Mouse (Mus musculus) lung, postnatal 0 days (tissue): ENCODE measurements around the gene Spink4.

Source experiments
- CTCF ChIP-seq: IDR thresholded peaks from 2 replicates; pipeline ENCODE4 v1.5.1; 2016; ENCODE audit warnings: antibody characterized with exemption, mild to moderate bottlenecking
- EP300 ChIP-seq: IDR thresholded peaks from 2 replicates; pipeline ENCODE4 v1.6.1; 2016; ENCODE audit warnings: antibody characterized with exemption, mild to moderate bottlenecking, control low read depth

GRCm38 (mm10) chr4:40877528-40877927 lies 42.3 kb upstream of the Spink4 start:
- no peak for TF ChIP-seq CTCF
- TF ChIP-seq EP300, result no peak
